Mouse (Mus musculus) megakaryocyte-erythroid progenitor cell, adult 5-6 weeks (primary cell): ENCODE measurements around the gene Acot7. TPM values are rescaled to one million over a fixed set of nuclear protein-coding genes. Genes with fewer than 3 reads are reported as not detected.

Experiments
- ATAC-seq: replicated peaks from 2 replicates; pipeline ENCODE4 v1.8.0; 2016; ENCODE audit warnings: mild to moderate bottlenecking, inconsistent platforms; ENCODE audit not compliant: severe bottlenecking, poor library complexity, low FRiP score, low TSS enrichment
- total RNA-seq, 2 experiments: library from RNA; stranded (forward) in 1 of 2; stranded (reverse) in 1 of 2; fragments of 200-1000, 215-1000 nt in 1 of 2; fragments of >200 nt in 1 of 2; fragmentation: Nextera tagmentation in 1 of 2; gene quantifications; 2 replicates each; pipeline ENCODE4 v1.2.3; 2014 to 2017

Acot7 gene
- total RNA-seq (2014; fragmentation: Nextera tagmentation) (33.8 and 42.9 TPM in 2 replicates), total RNA-seq (2017) (25.3 and 38.1 TPM in 2 replicates)

GRCm38 (mm10) chr4:152177537-152178343 lies at the start of gene Acot7:
Gene Acot7, plus strand, starts transcription at chr4:152178134.
- ATAC-seq, result peak; percentile 83

GRCm38 (mm10) chr4:152128784-152129183 lies 49.1 kb upstream of the Acot7 start:
- no peak for ATAC-seq

- no peak for ATAC-seq
Observed at GRCm38 (mm10) chr4:152129395-152129930, 48.5 kb upstream of the Acot7 start.

- peak; percentile 60 for ATAC-seq
Observed at GRCm38 (mm10) chr4:152130771-152131653, 46.9 kb upstream of the Acot7 start.

- no peak for ATAC-seq
Observed at GRCm38 (mm10) chr4:152131809-152132771, 45.8 kb upstream of the Acot7 start.

- ATAC-seq, result no peak
Observed at GRCm38 (mm10) chr4:152132772-152133169, 45.2 kb upstream of the Acot7 start.

GRCm38 (mm10) chr4:152133213-152133612 lies 44.7 kb upstream of the Acot7 start:
- ATAC-seq, result no peak

- peak; percentile 51 for ATAC-seq
Observed at GRCm38 (mm10) chr4:152134507-152134906, 43.4 kb upstream of the Acot7 start.

- ATAC-seq, result no peak
Observed at GRCm38 (mm10) chr4:152135363-152135762, 42.6 kb upstream of the Acot7 start.

GRCm38 (mm10) chr4:152136112-152136875 lies 41.6 kb upstream of the Acot7 start:
- ATAC-seq, result no peak

GRCm38 (mm10) chr4:152136876-152137250 lies 41.1 kb upstream of the Acot7 start:
- no peak for ATAC-seq

- ATAC-seq, result peak; percentile 83
Observed at GRCm38 (mm10) chr4:152138497-152139260, 39.3 kb upstream of the Acot7 start.

- peak; percentile 41; the same call in 1 of the 2 replicates for ATAC-seq
Observed at GRCm38 (mm10) chr4:152140441-152140840, 37.5 kb upstream of the Acot7 start.

GRCm38 (mm10) chr4:152141521-152142135 lies 36.3 kb upstream of the Acot7 start:
- ATAC-seq, result no peak

GRCm38 (mm10) chr4:152143632-152144031 lies 34.3 kb upstream of the Acot7 start:
- ATAC-seq, result no peak

GRCm38 (mm10) chr4:152145473-152145872 lies 32.5 kb upstream of the Acot7 start:
- no peak for ATAC-seq
